Mouse (Mus musculus) liver, embryonic 16.5 days (tissue): ENCODE data around the gene Akap7. TPM values are rescaled to one million over a fixed set of nuclear protein-coding genes. Genes with fewer than 3 reads are reported as not detected.

ENCODE experiments used
- ATAC-seq: fragments of 200-750 bp; cut with Nextera tagmentation; 2 replicates; pipeline ENCODE4 v1.8.0; 2017; ENCODE audit warnings: low read depth, mild to moderate bottlenecking, moderate number of reproducible peaks, moderate library complexity
- H3K27ac ChIP-seq: fragments of 300-500 bp; sonication (generic); 2 replicates; pipeline ENCODE4 v1.5.1; 2014; ENCODE audit warnings: mild to moderate bottlenecking, low read length
- H3K27me3 ChIP-seq: fragments of 300-500 bp; sonication (generic); 2 replicates; pipeline ENCODE4 v1.6.1; 2014; ENCODE audit warnings: low read depth, low read length, mixed read lengths; ENCODE audit not compliant: control insufficient read depth, insufficient read depth
- H3K36me3 ChIP-seq: fragments of 300-500 bp; sonication (generic); 2 replicates; pipeline ENCODE4 v1.6.1; 2014; ENCODE audit warnings: mild to moderate bottlenecking; ENCODE audit not compliant: control insufficient read depth, insufficient read depth
- H3K4me1 ChIP-seq: fragments of 300-500 bp; sonication (generic); 2 replicates; pipeline ENCODE4 v1.6.1; 2014; ENCODE audit warnings: low read depth, low read length, mixed read lengths; ENCODE audit not compliant: control insufficient read depth
- H3K4me2 ChIP-seq: fragments of 300-500 bp; sonication (generic); 2 replicates; pipeline ENCODE4 v1.6.1; 2014; ENCODE audit warnings: low read depth, low read length, mixed read lengths
- H3K4me3 ChIP-seq: fragments of 300-500 bp; sonication (generic); 2 replicates; pipeline ENCODE4 v1.5.1; 2014; ENCODE audit warnings: low read depth, mild to moderate bottlenecking, low read length
- H3K9ac ChIP-seq: fragments of 300-500 bp; sonication (generic); 2 replicates; pipeline ENCODE4 v1.6.1; 2014; ENCODE audit warnings: low read depth, low read length
- H3K9me3 ChIP-seq: fragments of 300-500 bp; sonication (generic); replicated peaks from 2 replicates; pipeline ENCODE4 v1.6.1; 2016; ENCODE audit warnings: low read length; ENCODE audit not compliant: control insufficient read depth
- WGBS: fragments of 180-500 bp; shearing (Covaris S2); extraction: QIAGEN DNeasy Blood & Tissue Kit; methylation state at CpG from one replicate; pipeline ENCODE4 v1.1.7; 2014; ENCODE audit not compliant: insufficient replicate concordance; 5-methylcytosine and 5-hydroxymethylcytosine counted together
- polyA plus RNA-seq: library from polyadenylated mRNA; unstranded; fragments of >200 nt; fragmentation: Nextera tagmentation; extraction: Ambion mirVana; gene quantifications from 2 replicates; pipeline ENCODE4 v1.2.1, GENCODE M21; 2015

Gene Akap7
- polyA plus RNA-seq, 1 experiment from 2014 or later, result 19.0 TPM

DNA sequence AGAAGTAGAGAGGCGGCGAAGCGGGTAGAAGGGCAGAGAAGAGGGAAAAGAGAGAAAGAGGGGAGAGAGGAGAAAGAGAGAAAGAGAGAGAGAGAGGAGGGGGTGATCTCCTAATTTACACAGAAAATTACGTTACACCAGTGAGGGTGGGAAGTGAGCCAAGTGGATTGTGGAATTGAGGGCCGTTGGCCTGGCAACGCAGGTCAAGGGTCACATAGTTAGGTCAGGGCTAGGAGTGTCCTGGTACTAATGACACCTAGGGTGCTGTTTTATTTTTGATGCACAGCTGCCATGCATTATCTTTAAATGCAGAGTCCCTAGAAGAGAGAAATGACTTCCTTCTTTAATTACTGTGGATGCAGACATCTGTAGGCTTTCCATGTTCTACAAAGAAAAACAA, 153.4 kb downstream of the Akap7 start:
- Histone ChIP-seq H3K36me3 (no peaks in the 10 kb centered on the region), H3K27ac (no peak overlapping the region), H3K4me3 (no peak overlapping the region), H3K4me2 (no peak overlapping the region), H3K27me3 (no peaks in the 10 kb centered on the region), H3K4me1 (no peaks in the 10 kb centered on the region), H3K9ac (no peak overlapping the region), H3K9me3 (no peaks in the 10 kb centered on the region)
- ATAC-seq, result no peak
- WGBS, result 73% methylated on average over 6 of the region's 6 CpGs

GRCm38 (mm10) chr10:25151172-25151800, 156.4 kb downstream of the Akap7 start:
- 58% methylated on average over 7 of the region's 7 CpGs for WGBS
- Histone ChIP-seq H3K9ac (no peak overlapping the region), H3K4me3 (no peak overlapping the region), H3K27me3 (no peaks in the 10 kb centered on the region), H3K36me3 (no peaks in the 10 kb centered on the region), H3K4me2 (no peak overlapping the region), H3K27ac (no peak overlapping the region), H3K4me1 (no peaks in the 10 kb centered on the region), H3K9me3 (no peaks in the 10 kb centered on the region)
- ATAC-seq, result no peak

- Histone ChIP-seq H3K9me3 (no peaks in the 10 kb centered on the region), H3K27me3 (no peaks in the 10 kb centered on the region), H3K4me2 (no peak overlapping the region), H3K4me1 (no peaks in the 10 kb centered on the region), H3K27ac (no peak overlapping the region), H3K36me3 (no peaks in the 10 kb centered on the region), H3K4me3 (no peak overlapping the region), H3K9ac (no peak overlapping the region)
- no peak for ATAC-seq
- WGBS, result 79% methylated on average over 12 of the region's 12 CpGs
These were observed 161.8 kb downstream of the Akap7 start for GRCm38 (mm10) chr10:25145851-25146250.

- H3K4me3 ChIP-seq, result peak overlapping the region; percentile 5; the same call in 1 of the 2 replicates
- no peak overlapping the region for H3K27ac ChIP-seq
- no peaks in the 10 kb centered on the region for H3K27me3 ChIP-seq
- H3K9ac ChIP-seq, result no peak overlapping the region
- H3K36me3 ChIP-seq, result no peaks in the 10 kb centered on the region
- no peak for ATAC-seq
- H3K4me2 ChIP-seq, result peak overlapping the region; percentile 21
- H3K9me3 ChIP-seq, result no peaks in the 10 kb centered on the region
- H3K4me1 ChIP-seq, result peaks cover 1% of the 10 kb centered on the region
- 27% methylated on average over 18 of the region's 18 CpGs for WGBS
These were observed 162.6 kb downstream of the Akap7 start for GRCm38 (mm10) chr10:25144787-25145761.

DNA sequence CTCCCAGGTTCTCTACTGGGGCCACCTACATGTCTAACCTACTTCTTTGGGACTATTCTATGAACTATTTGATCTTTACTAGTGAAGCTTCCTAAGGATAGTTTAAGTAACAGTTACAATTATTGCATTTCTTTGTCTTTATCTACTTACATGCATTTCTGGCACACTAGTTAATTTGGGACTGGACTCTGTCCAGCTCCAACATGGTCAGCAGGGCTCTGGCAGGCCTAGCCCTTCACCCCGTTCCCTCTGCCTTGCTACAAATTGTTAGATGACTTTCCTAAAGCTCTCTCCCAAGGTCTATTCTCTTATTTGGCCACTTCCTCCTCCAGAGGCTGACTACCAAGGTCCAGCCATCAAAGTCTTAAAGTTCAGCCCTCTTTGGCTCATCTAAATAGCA, 165.9 kb downstream of the Akap7 start:
- Histone ChIP-seq H3K9ac (no peak overlapping the region), H3K27ac (no peak overlapping the region), H3K4me1 (peaks cover 2% of the 10 kb centered on the region), H3K36me3 (no peaks in the 10 kb centered on the region), H3K4me2 (no peak overlapping the region), H3K4me3 (no peak overlapping the region), H3K9me3 (no peaks in the 10 kb centered on the region), H3K27me3 (no peaks in the 10 kb centered on the region)
- ATAC-seq, result no peak
- 55% methylated on average over 1 of the region's 1 CpGs for WGBS

GRCm38 (mm10) chr10:25140155-25140755, 167.4 kb downstream of the Akap7 start:
- Histone ChIP-seq H3K4me3 (no peak overlapping the region), H3K27ac (no peak overlapping the region), H3K9me3 (no peaks in the 10 kb centered on the region), H3K4me1 (peaks cover 2% of the 10 kb centered on the region), H3K27me3 (no peaks in the 10 kb centered on the region), H3K4me2 (no peak overlapping the region), H3K36me3 (no peaks in the 10 kb centered on the region), H3K9ac (no peak overlapping the region)
- WGBS, result 50% methylated on average over 12 of the region's 14 CpGs
- peak; percentile 55 for ATAC-seq

DNA sequence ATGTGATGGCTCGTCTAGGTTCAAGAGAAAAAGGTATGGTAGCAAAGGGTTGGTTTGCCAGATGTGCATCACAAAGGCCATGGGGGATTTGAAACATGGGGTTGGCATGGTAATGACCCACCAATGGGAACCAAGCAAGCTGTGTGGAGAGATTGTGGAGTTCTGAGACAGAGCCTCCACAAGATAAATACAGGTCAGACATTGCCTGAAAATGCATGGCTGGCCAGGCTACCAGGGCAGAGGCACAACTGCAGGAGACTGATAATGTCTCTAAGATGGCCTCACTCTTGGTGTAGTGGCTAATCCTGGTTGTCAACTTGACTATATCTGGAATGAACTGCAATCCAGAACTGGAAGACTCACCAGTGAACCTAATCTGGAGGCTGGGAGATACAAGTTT, 174.1 kb downstream of the Akap7 start:
- H3K27me3 ChIP-seq, result no peaks in the 10 kb centered on the region
- H3K27ac ChIP-seq, result no peak overlapping the region
- H3K36me3 ChIP-seq, result no peaks in the 10 kb centered on the region
- H3K4me3 ChIP-seq, result no peak overlapping the region
- ATAC-seq, result peak; percentile 72
- H3K4me1 ChIP-seq, result no peaks in the 10 kb centered on the region
- H3K4me2 ChIP-seq, result no peak overlapping the region
- WGBS, result 48% methylated on average over 1 of the region's 1 CpGs
- no peak overlapping the region for H3K9ac ChIP-seq
- no peaks in the 10 kb centered on the region for H3K9me3 ChIP-seq

GRCm38 (mm10) chr10:25128455-25128863, 179.2 kb downstream of the Akap7 start:
- Histone ChIP-seq H3K9me3 (no peaks in the 10 kb centered on the region), H3K27me3 (no peaks in the 10 kb centered on the region), H3K4me2 (no peak overlapping the region), H3K9ac (no peak overlapping the region), H3K36me3 (no peaks in the 10 kb centered on the region), H3K4me1 (no peaks in the 10 kb centered on the region; the same call in 1 of the 2 replicates), H3K4me3 (no peak overlapping the region), H3K27ac (no peak overlapping the region)
- no peak for ATAC-seq
- WGBS, result 52% methylated on average over 5 of the region's 5 CpGs
